Mouse (Mus musculus): Measurements from ENCODE around the gene Prdm16.

The Prdm16 gene

DNA sequence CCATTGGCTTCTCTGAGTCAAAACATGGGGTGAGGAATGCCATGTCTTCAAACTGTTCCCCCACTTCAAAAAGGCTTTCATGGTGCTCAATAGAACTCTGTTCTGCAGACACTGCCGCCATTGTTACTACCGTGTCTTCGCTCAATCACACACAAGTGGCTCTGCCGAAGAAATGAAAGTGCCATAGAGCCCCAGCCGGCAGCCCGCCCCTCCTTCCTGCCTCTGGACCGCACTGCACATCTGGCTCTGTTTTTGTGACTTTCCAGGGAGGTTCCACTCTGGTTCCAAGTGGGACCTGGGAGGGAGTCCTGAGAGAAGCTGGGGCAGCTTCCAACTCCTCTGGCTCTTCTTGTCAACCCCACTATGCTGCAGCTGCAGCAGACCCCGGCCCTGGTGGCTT lies 251.5 kb downstream of the Prdm16 start:
- DNase-seq (ENCODE audit: low spot score) = no peak

- no peak for DNase-seq (ENCODE audit: low spot score)
Observed at GRCm38 (mm10) chr4:154378876-154379275, 257.8 kb downstream of the Prdm16 start.

- no peak for DNase-seq (ENCODE audit: low spot score)
Observed at GRCm38 (mm10) chr4:154375939-154376625, 260.6 kb downstream of the Prdm16 start.

- DNase-seq (ENCODE audit: low spot score) = no peak
Observed at GRCm38 (mm10) chr4:154371542-154372247, 265.0 kb downstream of the Prdm16 start.

- DNase-seq (ENCODE audit: low spot score) = no peak
Observed at GRCm38 (mm10) chr4:154370841-154371240, 265.8 kb downstream of the Prdm16 start.

- no peak for DNase-seq (ENCODE audit: low spot score)
Observed at GRCm38 (mm10) chr4:154369089-154369488, 267.6 kb downstream of the Prdm16 start.

DNA sequence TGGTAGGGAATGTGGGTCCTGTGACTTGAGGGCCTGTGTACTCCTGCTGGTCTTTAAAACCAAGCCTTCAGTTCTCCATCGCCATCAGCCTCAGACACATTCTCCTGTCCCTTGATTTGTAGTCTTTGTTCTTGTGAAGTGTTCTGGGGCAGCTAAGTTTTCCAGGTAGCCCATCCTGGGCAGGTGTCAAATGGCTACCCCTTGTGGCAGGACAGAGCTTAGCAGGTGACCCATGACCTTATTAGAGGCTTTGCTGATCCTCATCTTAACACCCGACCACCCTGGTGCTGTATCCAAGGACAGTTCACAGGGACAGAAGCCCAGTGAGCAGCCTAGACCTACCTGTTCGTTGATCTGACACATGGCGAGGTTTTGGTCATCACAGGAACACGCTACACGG lies 269.8 kb downstream of the Prdm16 start:
- no peak for DNase-seq (ENCODE audit: low spot score)

DNA sequence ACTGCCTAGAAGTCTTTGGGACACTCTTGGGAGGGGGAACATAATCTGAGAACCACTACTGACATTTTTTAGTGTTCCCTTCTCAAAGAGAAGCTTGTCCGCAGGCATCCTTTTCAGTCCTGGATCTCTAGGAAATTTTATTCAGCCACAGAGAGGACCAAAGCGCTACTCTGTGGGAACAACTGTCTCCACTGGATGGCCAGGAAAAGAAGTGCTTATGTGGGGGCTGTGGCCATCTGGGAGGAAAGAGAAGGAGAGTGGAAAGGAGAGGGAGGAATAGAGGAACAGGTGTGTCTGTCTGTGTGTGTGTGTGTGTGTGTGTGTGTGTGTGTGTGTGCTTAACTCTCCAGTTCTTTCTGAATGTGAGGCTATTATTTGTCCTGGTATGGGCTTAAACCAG lies 271.9 kb downstream of the Prdm16 start:
- no peak for DNase-seq (ENCODE audit: low spot score)

GRCm38 (mm10) chr4:154360850-154361249 lies 275.8 kb downstream of the Prdm16 start:
- DNase-seq (ENCODE audit: low spot score) = no peak

- no peak for DNase-seq (ENCODE audit: low spot score)
Observed at GRCm38 (mm10) chr4:154360441-154360840, 276.2 kb downstream of the Prdm16 start.

DNA sequence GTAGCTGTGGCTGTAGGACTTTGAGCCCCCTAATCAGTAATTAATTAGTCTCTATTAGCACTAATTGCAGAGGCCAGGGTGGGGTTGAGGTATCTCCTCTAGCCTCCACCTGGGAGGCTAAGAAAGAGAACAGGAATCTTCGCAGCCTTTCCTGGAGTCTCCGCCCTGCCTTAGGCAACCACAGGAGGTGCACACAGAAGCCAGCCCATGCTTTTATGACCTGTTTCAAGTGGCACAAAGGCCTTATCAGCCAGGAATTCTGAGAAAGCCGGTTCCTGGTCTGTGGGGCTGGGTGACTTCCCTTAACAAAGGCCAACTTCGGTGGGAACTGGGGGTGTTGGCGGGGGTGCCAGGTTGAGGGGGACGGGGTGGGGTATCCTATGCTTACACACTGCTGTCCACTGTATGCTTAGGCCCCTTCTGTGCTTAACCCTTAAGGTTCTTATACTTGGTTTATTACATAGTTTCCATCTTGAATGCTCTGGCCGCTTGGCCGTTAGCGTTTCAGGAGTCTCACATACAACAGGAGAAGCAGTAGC lies 276.8 kb downstream of the Prdm16 start:
- DNase-seq (ENCODE audit: low spot score) = no peak

DNA sequence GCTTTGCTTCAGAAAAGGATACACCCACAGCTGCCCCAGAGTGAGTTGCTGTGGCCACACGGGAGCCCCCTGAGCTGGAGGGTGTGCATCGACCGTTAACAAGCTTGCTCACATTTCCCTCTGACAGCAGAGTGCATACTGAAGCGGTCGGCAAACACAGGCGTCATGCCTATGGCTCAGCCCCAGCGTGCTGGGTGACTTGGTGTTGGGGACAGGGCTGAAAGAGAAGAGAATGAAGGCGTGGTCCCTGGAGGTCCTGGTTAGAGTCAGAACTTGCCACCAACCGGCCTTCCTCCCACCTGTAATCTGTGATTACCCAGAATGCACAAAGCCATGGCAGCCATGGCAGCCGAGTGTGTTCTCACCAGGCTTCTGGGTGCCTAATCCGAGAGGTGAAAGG lies 277.9 kb downstream of the Prdm16 start:
- DNase-seq (ENCODE audit: low spot score) = no peak

DNA sequence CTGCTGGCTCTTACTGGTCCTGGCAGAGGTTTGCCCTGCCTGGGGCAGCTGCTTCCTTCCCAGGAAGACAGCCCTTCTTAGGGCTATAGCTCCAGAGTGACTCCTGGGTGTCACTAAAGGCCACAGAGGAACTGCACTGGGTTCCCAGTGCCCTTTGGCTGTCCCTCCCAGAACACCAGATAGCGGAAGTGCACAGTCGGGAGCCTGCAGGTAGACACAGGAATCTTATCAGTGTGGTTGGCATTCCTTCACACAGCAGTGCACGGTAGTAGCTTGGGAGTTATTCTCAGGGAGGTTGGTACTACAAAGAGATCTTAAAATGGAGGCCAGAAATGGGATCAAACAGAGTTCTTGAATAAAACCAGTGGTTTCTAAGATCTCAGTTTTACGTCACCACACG lies 278.3 kb downstream of the Prdm16 start:
- DNase-seq (ENCODE audit: low spot score) = no peak

GRCm38 (mm10) chr4:154355408-154355807 lies 281.3 kb downstream of the Prdm16 start:
- no peak for DNase-seq (ENCODE audit: low spot score)

DNA sequence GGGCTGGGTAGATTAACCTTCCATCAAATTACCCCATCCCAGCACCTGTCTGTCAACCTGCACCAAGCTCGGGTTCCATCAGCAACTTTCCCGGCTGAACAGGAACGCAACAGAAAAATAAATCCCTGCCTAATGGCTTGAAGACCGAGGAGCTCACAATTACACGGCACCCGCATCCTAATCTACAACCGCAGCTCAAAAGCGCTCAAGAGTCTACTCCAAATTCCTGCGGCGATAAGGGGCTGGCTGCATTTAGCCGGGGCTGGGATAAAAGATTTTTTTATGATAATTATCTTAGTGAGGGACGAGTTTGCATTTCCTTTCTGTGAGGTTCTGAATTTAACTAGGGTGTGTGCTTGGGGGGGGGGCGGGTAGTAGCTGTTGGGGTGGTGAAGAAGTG lies 284.4 kb downstream of the Prdm16 start:
- no peak for DNase-seq (ENCODE audit: low spot score)

- no peak for DNase-seq (ENCODE audit: low spot score)
Observed at GRCm38 (mm10) chr4:154348197-154348786, 288.4 kb downstream of the Prdm16 start.

DNA sequence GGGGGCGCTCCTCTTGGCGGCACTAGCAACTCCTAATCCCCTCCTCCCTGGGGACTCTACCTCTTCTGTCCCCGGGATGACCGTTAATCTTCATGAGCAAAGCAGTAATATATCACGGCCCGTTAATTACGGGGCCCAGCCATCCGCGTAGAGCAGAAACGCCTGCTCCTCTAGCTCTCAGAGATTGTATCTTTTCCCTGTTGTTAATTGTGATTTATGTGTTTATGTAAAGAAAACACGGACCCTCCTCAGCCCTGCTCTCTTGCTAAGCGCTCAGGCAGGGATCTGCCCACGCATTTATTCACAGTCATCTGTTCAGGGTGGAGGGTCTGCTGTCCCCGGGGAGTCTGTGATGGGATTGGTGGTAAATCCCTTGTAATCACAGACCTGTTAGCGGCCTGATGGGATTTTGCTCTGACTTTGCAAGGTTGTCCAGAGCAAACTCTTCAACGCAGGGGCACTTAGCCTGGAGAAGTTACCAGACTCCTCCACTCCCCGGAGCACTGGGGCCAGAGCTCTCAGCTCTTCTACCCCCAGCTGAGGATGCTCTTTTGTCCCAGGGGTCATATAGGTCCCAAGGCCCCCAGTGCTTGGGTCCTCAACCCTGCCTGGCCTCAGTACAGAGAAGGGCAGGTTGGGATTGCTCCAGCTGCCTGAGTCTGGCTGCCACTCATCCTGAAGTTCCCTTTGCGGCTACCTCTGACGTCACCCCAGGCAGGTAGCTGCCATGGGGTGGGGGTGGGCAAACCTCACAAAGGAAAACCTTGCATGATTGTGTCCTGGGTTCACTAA lies 289.7 kb downstream of the Prdm16 start:
- no peak for DNase-seq (ENCODE audit: low spot score)

DNA sequence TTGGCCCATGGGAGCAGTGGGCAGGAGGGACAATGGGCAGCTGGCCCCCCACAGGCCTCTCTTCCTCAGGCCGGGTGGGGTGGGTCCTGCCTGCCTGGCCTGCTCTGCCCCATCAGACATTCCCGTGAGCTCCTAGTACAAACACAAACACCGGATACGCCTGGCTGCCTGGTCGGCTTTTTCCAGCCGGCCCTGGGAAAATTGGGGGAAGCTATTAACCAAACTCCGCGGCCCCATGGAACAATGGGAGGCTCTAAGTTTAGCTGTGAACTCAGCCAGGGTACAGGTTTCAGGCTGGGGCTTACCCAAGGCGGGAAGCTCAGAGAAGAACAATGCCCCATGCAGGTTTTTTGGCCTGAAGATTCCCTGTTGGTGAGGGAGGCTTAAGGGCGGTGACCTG lies 300.0 kb downstream of the Prdm16 start:
- DNase-seq (ENCODE audit: low spot score) = no peak

GRCm38 (mm10) chr4:154335761-154336160 lies 300.9 kb downstream of the Prdm16 start, which contains the start of gene B230104I21Rik:
B230104I21Rik (plus strand) TSS chr4:154336127.
- DNase-seq (ENCODE audit: low spot score) = no peak

DNA sequence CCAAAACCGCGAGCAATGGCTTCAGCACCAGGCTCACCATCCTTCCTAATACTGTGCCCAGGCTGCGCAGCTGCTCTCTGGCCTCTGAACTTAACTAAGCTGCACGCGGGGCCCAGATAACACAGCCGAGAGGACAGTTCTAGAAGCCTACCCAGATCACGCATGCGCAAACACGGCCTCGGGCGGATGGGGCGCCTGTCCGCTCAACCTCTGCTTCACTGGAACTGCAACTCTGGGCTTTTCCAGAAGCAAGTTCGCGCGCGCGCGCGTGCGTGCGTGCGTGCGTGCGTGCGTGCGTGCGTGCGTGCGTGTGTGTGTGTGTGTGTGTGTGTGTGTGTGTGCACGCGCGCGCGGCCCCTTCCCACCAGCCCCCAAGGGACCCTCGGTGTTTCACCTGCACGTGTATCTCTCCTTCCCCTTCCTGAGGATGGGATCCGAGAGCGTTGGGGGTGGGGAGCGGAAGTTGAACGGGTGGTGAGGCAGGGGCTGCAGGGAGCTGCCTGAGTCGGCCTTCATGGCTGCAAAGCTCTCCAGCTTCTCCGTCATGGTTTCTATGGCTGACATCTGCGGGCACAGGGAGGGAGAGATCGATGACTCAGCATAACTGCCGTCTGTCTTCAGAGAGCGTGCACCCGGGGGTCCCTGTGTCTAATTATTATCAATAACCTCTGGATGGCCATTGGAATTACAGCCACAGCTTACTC lies 301.8 kb downstream of the Prdm16 start:
- no peak for DNase-seq (ENCODE audit: low spot score)

GRCm38 (mm10) chr4:154333300-154333699 lies 303.4 kb downstream of the Prdm16 start:
- DNase-seq (ENCODE audit: low spot score) = no peak

DNA sequence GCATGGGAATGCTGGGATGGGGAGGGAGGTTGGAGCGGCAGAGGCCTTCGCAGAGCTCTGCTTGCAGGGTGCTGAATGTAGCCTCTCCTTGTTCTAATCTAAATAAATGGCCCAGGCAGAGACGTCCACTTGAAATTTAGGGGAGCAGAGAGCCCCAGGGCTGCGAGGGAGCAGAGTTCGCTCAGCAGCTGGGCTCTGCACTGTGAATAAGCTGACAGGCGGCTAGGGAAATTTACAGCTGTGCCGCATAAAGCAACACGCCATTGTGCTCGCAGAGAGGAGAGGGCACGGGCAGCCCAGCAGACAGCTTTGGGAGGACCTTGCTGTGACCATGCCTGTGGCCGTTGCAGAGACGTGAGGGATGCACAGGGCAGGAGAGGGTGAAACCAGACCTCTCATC lies 305.4 kb downstream of the Prdm16 start:
- DNase-seq (ENCODE audit: low spot score) = no peak

Data from spleen, adult 12 weeks (tissue).